Mouse (Mus musculus): Measurements from ENCODE around the gene Ccr7. TPM values are rescaled to one million over a fixed set of nuclear protein-coding genes. Genes with fewer than 3 reads are reported as not detected.

Gene Ccr7
- polyA plus RNA-seq (2015; fragmentation: Nextera tagmentation; extraction: Ambion mirVana) = 0.14 TPM in 1 of 2 replicates, not detected in the other

- H3K27me3 ChIP-seq (replicated peaks; ENCODE audit: control insufficient read depth, insufficient read depth, low read length) = no peaks in the 10 kb centered on the region
- ATAC-seq = no peak
- TF ChIP-seq CTCF (IDR thresholded peaks at IDR 0.05; ENCODE audit: low read depth) = no peak
- H3K9me3 ChIP-seq (ENCODE audit: control insufficient read depth) = no peaks in the 10 kb centered on the region
- no peak within 1 kb of the TSS for H3K27ac ChIP-seq (ENCODE audit: low read depth, low read length)
- H3K9ac ChIP-seq (ENCODE audit: low read depth, low read length) = no peak within 1 kb of the TSS
- H3K4me1 ChIP-seq (replicated peaks; ENCODE audit: control insufficient read depth, insufficient read depth, low read length) = no peaks in the 10 kb centered on the region
- 55% methylated on average over 12 of the region's 12 CpGs for WGBS
- H3K36me3 ChIP-seq (ENCODE audit: control insufficient read depth, insufficient read depth) = no peaks in the 10 kb centered on the region
- no peak within 1 kb of the TSS for H3K4me2 ChIP-seq (replicated peaks; ENCODE audit: low read depth)
- H3K4me3 ChIP-seq (ENCODE audit: low read depth, low read length) = no peak within 1 kb of the TSS
Observed at GRCm38 (mm10) chr11:99154987-99155641, at the start of gene Ccr7. Gene Ccr7, minus strand, starts transcription at chr11:99155077.

GRCm38 (mm10) chr11:99189154-99189582, 34.3 kb upstream of the Ccr7 start:
- H3K9me3 ChIP-seq (ENCODE audit: control insufficient read depth) = no peaks in the 10 kb centered on the region
- peak; percentile 93 for TF ChIP-seq CTCF (IDR thresholded peaks at IDR 0.05; ENCODE audit: low read depth)
- no peak overlapping the region for H3K4me2 ChIP-seq (replicated peaks; ENCODE audit: low read depth)
- no peaks in the 10 kb centered on the region for H3K27me3 ChIP-seq (replicated peaks; ENCODE audit: control insufficient read depth, insufficient read depth, low read length)
- no peak overlapping the region for H3K4me3 ChIP-seq (ENCODE audit: low read depth, low read length)
- H3K4me1 ChIP-seq (replicated peaks; ENCODE audit: control insufficient read depth, insufficient read depth, low read length) = no peaks in the 10 kb centered on the region
- WGBS = 22% methylated on average over 14 of the region's 14 CpGs
- H3K36me3 ChIP-seq (ENCODE audit: control insufficient read depth, insufficient read depth) = no peaks in the 10 kb centered on the region
- no peak overlapping the region for H3K9ac ChIP-seq (ENCODE audit: low read depth, low read length)
- no peak overlapping the region for H3K27ac ChIP-seq (ENCODE audit: low read depth, low read length)
- 0 out of 2 replicates have a peak, but pooled peaks have one; percentile 13 for ATAC-seq

GRCm38 (mm10) chr11:99187348-99187747, 32.5 kb upstream of the Ccr7 start:
- no peak for ATAC-seq
- 66% methylated on average over 4 of the region's 4 CpGs for WGBS
- Histone ChIP-seq H3K9ac (ENCODE audit: low read depth, low read length) (no peak overlapping the region), H3K36me3 (ENCODE audit: control insufficient read depth, insufficient read depth) (no peaks in the 10 kb centered on the region), H3K9me3 (ENCODE audit: control insufficient read depth) (no peaks in the 10 kb centered on the region), H3K27ac (ENCODE audit: low read depth, low read length) (no peak overlapping the region), H3K27me3 (replicated peaks; ENCODE audit: control insufficient read depth, insufficient read depth, low read length) (no peaks in the 10 kb centered on the region), H3K4me3 (ENCODE audit: low read depth, low read length) (no peak overlapping the region), H3K4me2 (replicated peaks; ENCODE audit: low read depth) (no peak overlapping the region), H3K4me1 (replicated peaks; ENCODE audit: control insufficient read depth, insufficient read depth, low read length) (no peaks in the 10 kb centered on the region)
- TF ChIP-seq CTCF (IDR thresholded peaks at IDR 0.05; ENCODE audit: low read depth) = no peak

- no peaks in the 10 kb centered on the region for H3K27me3 ChIP-seq (replicated peaks; ENCODE audit: control insufficient read depth, insufficient read depth, low read length)
- no peak for ATAC-seq
- no peak overlapping the region for H3K4me2 ChIP-seq (replicated peaks; ENCODE audit: low read depth)
- H3K9ac ChIP-seq (ENCODE audit: low read depth, low read length) = no peak overlapping the region
- no peak for TF ChIP-seq CTCF (IDR thresholded peaks at IDR 0.05; ENCODE audit: low read depth)
- no peaks in the 10 kb centered on the region for H3K4me1 ChIP-seq (replicated peaks; ENCODE audit: control insufficient read depth, insufficient read depth, low read length)
- H3K27ac ChIP-seq (ENCODE audit: low read depth, low read length) = no peak overlapping the region
- no peaks in the 10 kb centered on the region for H3K36me3 ChIP-seq (ENCODE audit: control insufficient read depth, insufficient read depth)
- H3K9me3 ChIP-seq (ENCODE audit: control insufficient read depth) = no peaks in the 10 kb centered on the region
- WGBS = 85% methylated on average over 2 of the region's 2 CpGs
- H3K4me3 ChIP-seq (ENCODE audit: low read depth, low read length) = no peak overlapping the region
Observed at GRCm38 (mm10) chr11:99186836-99187235, 32.0 kb upstream of the Ccr7 start.

- no peak overlapping the region for H3K27ac ChIP-seq (ENCODE audit: low read depth, low read length)
Observed at GRCm38 (mm10) chr11:99182575-99182974, 27.7 kb upstream of the Ccr7 start.

GRCm38 (mm10) chr11:99180071-99180470, 25.2 kb upstream of the Ccr7 start:
- ATAC-seq = no peak
- WGBS = 89% methylated on average over 5 of the region's 5 CpGs

More at GRCm38 (mm10) chr11:99182575-99182974, 27.7 kb upstream of the Ccr7 start:
- 65% methylated on average over 11 of the region's 11 CpGs for WGBS
- no peak overlapping the region for H3K4me2 ChIP-seq (replicated peaks; ENCODE audit: low read depth)
- H3K4me1 ChIP-seq (replicated peaks; ENCODE audit: control insufficient read depth, insufficient read depth, low read length) = no peaks in the 10 kb centered on the region
- H3K9ac ChIP-seq (ENCODE audit: low read depth, low read length) = no peak overlapping the region
- no peak for TF ChIP-seq CTCF (IDR thresholded peaks at IDR 0.05; ENCODE audit: low read depth)
- H3K4me3 ChIP-seq (ENCODE audit: low read depth, low read length) = no peak overlapping the region
- no peak for ATAC-seq
- no peaks in the 10 kb centered on the region for H3K9me3 ChIP-seq (ENCODE audit: control insufficient read depth)
- H3K36me3 ChIP-seq (ENCODE audit: control insufficient read depth, insufficient read depth) = no peaks in the 10 kb centered on the region
- H3K27me3 ChIP-seq (replicated peaks; ENCODE audit: control insufficient read depth, insufficient read depth, low read length) = no peaks in the 10 kb centered on the region

More at GRCm38 (mm10) chr11:99180071-99180470, 25.2 kb upstream of the Ccr7 start:
- H3K4me3 ChIP-seq (ENCODE audit: low read depth, low read length) = no peak overlapping the region
- no peak for TF ChIP-seq CTCF (IDR thresholded peaks at IDR 0.05; ENCODE audit: low read depth)
- no peak overlapping the region for H3K27ac ChIP-seq (ENCODE audit: low read depth, low read length)
- no peaks in the 10 kb centered on the region for H3K36me3 ChIP-seq (ENCODE audit: control insufficient read depth, insufficient read depth)
- no peaks in the 10 kb centered on the region for H3K9me3 ChIP-seq (ENCODE audit: control insufficient read depth)
- H3K27me3 ChIP-seq (replicated peaks; ENCODE audit: control insufficient read depth, insufficient read depth, low read length) = no peaks in the 10 kb centered on the region
- H3K4me1 ChIP-seq (replicated peaks; ENCODE audit: control insufficient read depth, insufficient read depth, low read length) = no peaks in the 10 kb centered on the region
- H3K9ac ChIP-seq (ENCODE audit: low read depth, low read length) = no peak overlapping the region
- no peak overlapping the region for H3K4me2 ChIP-seq (replicated peaks; ENCODE audit: low read depth)

Data from intestine, postnatal 0 days (tissue).